Mouse (Mus musculus) bone marrow, adult 2 months (tissue): ENCODE measurements around the gene Zfp488.

Source experiments
- CTCF ChIP-seq: fragments of 200-500 bp; IDR thresholded peaks from 2 replicates; pipeline ENCODE4 v1.5.1; 2011; ENCODE audit warnings: low read length, control low read depth; ENCODE audit not compliant: control insufficient read depth, insufficient read depth
- POLR2A ChIP-seq: fragments of 200-500 bp; IDR thresholded peaks from 2 replicates; pipeline ENCODE4 v1.6.1; 2011; ENCODE audit warnings: low read depth, mild to moderate bottlenecking, control low read depth, low read length, borderline replicate concordance; ENCODE audit not compliant: control insufficient read depth

DNA sequence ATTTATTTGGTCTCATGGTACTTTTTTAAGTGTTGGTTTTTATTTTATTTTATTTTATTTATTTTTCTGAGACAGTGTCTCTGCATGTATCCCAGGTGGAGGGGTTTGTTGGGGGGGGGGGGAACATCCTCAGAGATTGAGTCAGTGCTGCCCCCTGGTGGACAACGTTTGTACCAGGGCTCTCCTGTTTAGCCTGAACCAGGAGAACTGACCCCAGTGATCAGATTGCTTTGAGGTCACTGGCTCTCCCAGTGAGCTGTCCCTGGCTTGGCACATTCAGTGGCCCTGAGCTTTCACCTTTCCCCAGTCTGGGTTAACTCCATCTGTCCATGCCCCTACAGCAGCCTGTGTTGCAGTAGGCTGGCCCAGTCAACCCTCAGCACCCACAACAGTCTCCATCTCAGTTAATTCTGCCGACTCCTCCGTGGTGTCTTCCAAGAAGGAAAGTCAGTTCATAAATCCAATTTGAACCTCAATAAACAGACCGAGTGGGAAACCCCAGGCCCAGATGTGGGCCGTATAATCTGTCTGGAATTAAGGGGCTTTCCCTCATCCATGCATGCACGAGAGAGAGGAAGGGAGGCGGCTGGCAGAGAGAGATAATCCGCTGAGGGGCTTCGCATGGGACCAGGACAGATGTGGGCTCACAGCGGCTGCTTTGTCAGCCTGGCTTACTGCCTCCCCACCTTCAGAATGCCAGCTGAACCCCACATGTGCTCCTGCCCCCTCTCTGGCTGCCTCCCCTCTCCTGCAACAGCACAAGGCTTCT is 45.4 kb downstream of the Zfp488 start:
- TF ChIP-seq POLR2A (no peak), CTCF (0 out of 2 replicates have a peak, but pooled peaks have one; percentile 21)
